Mouse (Mus musculus): ENCODE measurements around the gene Padi4. TPM values are rescaled to one million over a fixed set of nuclear protein-coding genes. Genes with fewer than 3 reads are reported as not detected.

The Padi4 gene
- total and polyA plus RNA-seq, 3 experiments: not detected

DNA sequence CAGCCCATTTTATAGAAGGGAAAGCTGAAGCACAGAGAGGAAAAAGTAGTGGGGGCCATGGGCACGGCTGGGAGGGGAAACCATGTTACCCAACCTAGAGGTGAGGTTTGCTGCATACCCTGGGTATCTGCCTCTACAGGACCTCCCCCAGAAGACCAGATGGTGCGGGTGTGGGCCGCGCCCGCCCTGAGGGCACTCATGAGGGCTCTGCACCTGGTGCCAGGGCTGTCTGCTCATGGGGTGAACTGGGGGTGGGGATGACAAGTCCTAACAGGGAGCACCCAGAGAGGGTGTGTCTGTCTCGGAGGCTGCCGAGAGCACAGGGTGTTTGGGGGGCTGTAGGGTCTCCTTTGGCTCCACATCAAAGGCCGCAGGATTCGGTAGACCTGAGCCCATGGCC is 857 bp upstream of the Padi4 start:
- TF ChIP-seq CHD2 (IDR thresholded peaks at IDR 0.05; ENCODE audit: low read length): no peak
- TF ChIP-seq JUND (conservative IDR thresholded peaks at IDR 0.05; ENCODE audit: low read depth, low read length): no peak
- TF ChIP-seq TBP (conservative IDR thresholded peaks at IDR 0.05; ENCODE audit: low read depth, low read length): no peak
- TF ChIP-seq JUN (IDR thresholded peaks at IDR 0.05; ENCODE audit: insufficient read depth, low read depth, low read length): no peak
- TF ChIP-seq ELF1 (IDR thresholded peaks at IDR 0.05; ENCODE audit: low read depth, low read length): no peak
- TF ChIP-seq MYC (IDR thresholded peaks at IDR 0.05; ENCODE audit: low read depth, low read length): no peak
- no peak for TF ChIP-seq POLR2AphosphoS2 (IDR thresholded peaks at IDR 0.05; ENCODE audit: low read depth, low read length)
- no peak for TF ChIP-seq NELFE (IDR thresholded peaks at IDR 0.05; ENCODE audit: low read depth, low read length)
- TF ChIP-seq ZMIZ1 (IDR thresholded peaks at IDR 0.05; ENCODE audit: low read depth, low read length): no peak
- no peak for TF ChIP-seq ZNF384 (IDR thresholded peaks at IDR 0.05; ENCODE audit: low read depth, low read length)
- no peak for TF ChIP-seq GABPA (IDR thresholded peaks at IDR 0.05; ENCODE audit: insufficient replicate concordance, low read depth, low read length)
- TF ChIP-seq ZC3H11A (IDR thresholded peaks at IDR 0.05; ENCODE audit: low read depth, low read length): no peak
- no peak for TF ChIP-seq MAZ (IDR thresholded peaks at IDR 0.05; ENCODE audit: low read depth, low read length)
- Histone ChIP-seq H3K4me1 (ENCODE audit: control insufficient read depth in 1 of 2, insufficient read depth in 2 of 2) (peaks cover 0 to 7% of the 10 kb centered on the region in 2 experiments; a peak in 2 of 4 replicates), H3K27me3 (replicated peaks) (peaks cover 76% of the 10 kb centered on the region), H3K4me3 (replicated peaks in 1 of 3; ENCODE audit: low read depth in 2 of 3, low read length in 2 of 3, poor library complexity in 1 of 3) (no peak overlapping the region), H3K9ac (ENCODE audit: insufficient read depth, low read depth) (no peak overlapping the region), H3K36me3 (replicated peaks in 1 of 2; ENCODE audit: control insufficient read depth in 1 of 2, insufficient read depth in 1 of 2, low read length in 1 of 2) (no peaks in the 10 kb centered on the region), H3K79me2 (replicated peaks; ENCODE audit: control insufficient read depth, extremely low read depth, insufficient read depth, poor library complexity, severe bottlenecking) (no peaks in the 10 kb centered on the region), H3K4me2 (ENCODE audit: insufficient read depth, low read depth, poor library complexity, severe bottlenecking) (no peak overlapping the region), H3K9me3 (replicated peaks; ENCODE audit: low read length) (no peaks in the 10 kb centered on the region), H3K27ac (ENCODE audit: insufficient read depth, low read depth) (no peak overlapping the region)
- dilution Hi-C loops (cut with MboI; ENCODE audit: extremely low pct_ligation_motif_present, extremely low pct_unique_long_range_greater_than_20kb, low sequenced_read_pairs) (no loop called here), in situ Hi-C loops (cut with MboI; ENCODE audit: low pct_ligation_motif_present, low pct_unique_long_range_greater_than_20kb, low sequenced_read_pairs) (no loop called here)
- DNase-seq (ENCODE audit: extremely low read depth): no peak

DNA sequence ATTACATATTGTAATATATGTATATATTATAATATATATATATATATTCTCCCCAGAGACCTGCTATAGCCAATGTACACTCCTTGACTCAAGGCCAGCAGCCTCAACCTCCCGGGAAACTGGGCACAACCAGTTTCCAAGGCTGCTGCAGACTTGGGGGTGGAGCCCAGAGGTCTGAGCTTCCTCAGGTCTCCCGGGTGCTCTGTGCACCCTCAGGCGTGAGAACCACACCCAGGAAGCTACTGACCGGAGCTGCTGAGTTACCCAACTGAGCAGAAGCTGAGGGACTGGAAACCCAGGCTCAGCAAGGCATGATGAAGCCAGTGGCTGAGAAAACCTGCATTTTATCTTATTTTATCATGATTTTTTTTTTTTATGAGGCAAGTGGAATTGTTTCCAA is 2.9 kb downstream of the Padi4 start:
- in situ Hi-C loops (cut with MboI; ENCODE audit: low pct_ligation_motif_present, low pct_unique_long_range_greater_than_20kb, low sequenced_read_pairs): no loop called here
- Histone ChIP-seq H3K4me2 (ENCODE audit: insufficient read depth, low read depth, poor library complexity, severe bottlenecking) (0 out of 2 replicates have a peak overlapping the region, but pooled peaks have one; percentile 2), H3K79me2 (replicated peaks; ENCODE audit: control insufficient read depth, extremely low read depth, insufficient read depth, poor library complexity, severe bottlenecking) (no peaks in the 10 kb centered on the region), H3K4me3 (replicated peaks in 1 of 3; ENCODE audit: low read depth in 2 of 3, low read length in 2 of 3, poor library complexity in 1 of 3) (no peak overlapping the region), H3K27me3 (replicated peaks) (peaks cover 83% of the 10 kb centered on the region), H3K4me1 (ENCODE audit: control insufficient read depth in 1 of 2, insufficient read depth in 2 of 2) (peaks cover 0 to 7% of the 10 kb centered on the region in 2 experiments; a peak in 2 of 4 replicates), H3K36me3 (replicated peaks in 1 of 2; ENCODE audit: control insufficient read depth in 1 of 2, insufficient read depth in 1 of 2, low read length in 1 of 2) (no peaks in the 10 kb centered on the region), H3K9ac (ENCODE audit: insufficient read depth, low read depth) (no peak overlapping the region), H3K27ac (ENCODE audit: insufficient read depth, low read depth) (no peak overlapping the region), H3K9me3 (replicated peaks; ENCODE audit: low read length) (no peaks in the 10 kb centered on the region)
- DNase-seq (ENCODE audit: extremely low read depth): no peak
- TF ChIP-seq ELF1 (IDR thresholded peaks at IDR 0.05; ENCODE audit: low read depth, low read length) (no peak), TBP (conservative IDR thresholded peaks at IDR 0.05; ENCODE audit: low read depth, low read length) (no peak), USF1 (IDR thresholded peaks at IDR 0.05; ENCODE audit: low read depth, low read length) (no peak), MAX (IDR thresholded peaks at IDR 0.05; ENCODE audit: low read length) (no peak), RAD21 (IDR thresholded peaks at IDR 0.05; ENCODE audit: low read depth, low read length) (no peak), HCFC1 (IDR thresholded peaks at IDR 0.05; ENCODE audit: low read depth, low read length) (no peak), MEF2A (IDR thresholded peaks at IDR 0.05; ENCODE audit: borderline replicate concordance, low read depth, low read length) (no peak), POLR2AphosphoS2 (IDR thresholded peaks at IDR 0.05; ENCODE audit: low read depth, low read length) (no peak), MXI1 (IDR thresholded peaks at IDR 0.05; ENCODE audit: low read depth, low read length) (no peak), ZMIZ1 (IDR thresholded peaks at IDR 0.05; ENCODE audit: low read depth, low read length) (no peak), NRF1 (IDR thresholded peaks at IDR 0.05; ENCODE audit: low read depth, low read length) (no peak), TCF12 (IDR thresholded peaks at IDR 0.05; ENCODE audit: low read depth, low read length) (no peak), CHD2 (IDR thresholded peaks at IDR 0.05; ENCODE audit: low read length) (no peak), NELFE (IDR thresholded peaks at IDR 0.05; ENCODE audit: low read depth, low read length) (no peak), GABPA (IDR thresholded peaks at IDR 0.05; ENCODE audit: insufficient replicate concordance, low read depth, low read length) (no peak), PAX5 (IDR thresholded peaks at IDR 0.05; ENCODE audit: low read length) (no peak)
- dilution Hi-C loops (cut with MboI; ENCODE audit: extremely low pct_ligation_motif_present, extremely low pct_unique_long_range_greater_than_20kb, low sequenced_read_pairs): no loop called here

Measured in CH12.LX (cell line).